Mouse (Mus musculus): ENCODE results near the gene Tiam2. TPM values are rescaled to one million over a fixed set of nuclear protein-coding genes. Genes with fewer than 3 reads are reported as not detected.
"Not testable (repeated sequence)": the region's sequence is repeated elsewhere in the genome, so short reads cannot be mapped to it uniquely, and the experiment has no call there.

Gene Tiam2
- total RNA-seq, 1 experiment from 2014 or later: 3.5 TPM

DNA sequence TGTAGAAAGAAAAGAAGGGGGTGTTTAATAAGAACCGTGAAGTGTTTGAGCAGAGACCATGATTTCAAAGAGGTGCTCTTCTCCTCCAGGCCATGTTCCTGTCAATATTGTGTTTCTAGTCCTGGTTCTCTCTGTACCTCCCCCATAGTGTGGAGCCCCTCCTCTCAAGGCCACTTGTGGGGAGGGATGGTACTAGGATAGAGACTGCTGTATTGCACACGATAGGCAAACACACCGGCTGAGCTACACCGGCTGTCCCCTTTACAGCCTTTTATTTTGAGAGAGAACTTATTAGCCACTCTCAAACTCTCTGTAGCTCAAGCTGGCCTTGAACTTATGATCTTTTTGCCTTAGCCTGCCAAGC is 11.1 kb downstream of the Tiam2 start:
- no peak for ATAC-seq (replicated peaks; ENCODE audit: low read depth, poor library complexity, severe bottlenecking)

DNA sequence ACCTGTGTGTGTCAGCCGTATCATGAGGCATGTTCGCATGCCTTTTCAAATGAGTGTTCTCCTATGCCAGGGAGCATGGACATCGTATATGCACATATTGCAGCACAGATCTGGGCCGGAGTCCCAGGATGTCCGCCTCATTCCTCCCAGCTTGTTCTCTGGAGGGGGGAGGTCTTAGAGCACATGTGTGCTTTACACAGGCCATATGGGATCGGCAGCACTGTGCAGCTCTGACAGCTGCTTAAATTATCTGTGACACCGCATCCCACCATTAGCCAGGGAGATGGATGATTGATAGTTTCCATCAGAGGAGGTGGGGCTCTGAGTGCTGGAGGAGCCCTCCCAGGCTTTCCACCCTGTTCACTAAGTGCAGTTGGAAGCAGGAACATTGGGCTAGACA is 12.4 kb downstream of the Tiam2 start:
- ATAC-seq (replicated peaks; ENCODE audit: low read depth, poor library complexity, severe bottlenecking): no peak

DNA sequence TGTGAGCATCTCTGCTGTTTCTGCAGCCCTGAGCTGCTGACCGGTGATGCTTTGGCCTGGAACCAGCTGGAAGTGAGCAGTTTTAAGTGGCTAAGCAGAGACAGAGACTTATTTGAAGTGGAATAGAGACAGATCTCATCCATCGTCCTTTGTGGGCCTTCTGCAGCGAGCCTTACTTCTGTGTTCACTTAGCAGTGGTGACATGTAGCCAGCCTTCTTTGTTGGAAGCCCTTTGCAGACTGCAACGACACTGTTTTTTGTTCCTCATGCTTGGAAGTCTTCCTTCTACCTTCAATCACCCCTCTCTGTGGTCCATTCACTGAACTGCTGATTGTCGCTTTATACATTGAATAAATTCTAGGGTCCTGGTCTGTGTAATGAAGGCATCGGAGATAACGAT is 18.5 kb downstream of the Tiam2 start:
- no peak for ATAC-seq (replicated peaks; ENCODE audit: low read depth, poor library complexity, severe bottlenecking)

DNA sequence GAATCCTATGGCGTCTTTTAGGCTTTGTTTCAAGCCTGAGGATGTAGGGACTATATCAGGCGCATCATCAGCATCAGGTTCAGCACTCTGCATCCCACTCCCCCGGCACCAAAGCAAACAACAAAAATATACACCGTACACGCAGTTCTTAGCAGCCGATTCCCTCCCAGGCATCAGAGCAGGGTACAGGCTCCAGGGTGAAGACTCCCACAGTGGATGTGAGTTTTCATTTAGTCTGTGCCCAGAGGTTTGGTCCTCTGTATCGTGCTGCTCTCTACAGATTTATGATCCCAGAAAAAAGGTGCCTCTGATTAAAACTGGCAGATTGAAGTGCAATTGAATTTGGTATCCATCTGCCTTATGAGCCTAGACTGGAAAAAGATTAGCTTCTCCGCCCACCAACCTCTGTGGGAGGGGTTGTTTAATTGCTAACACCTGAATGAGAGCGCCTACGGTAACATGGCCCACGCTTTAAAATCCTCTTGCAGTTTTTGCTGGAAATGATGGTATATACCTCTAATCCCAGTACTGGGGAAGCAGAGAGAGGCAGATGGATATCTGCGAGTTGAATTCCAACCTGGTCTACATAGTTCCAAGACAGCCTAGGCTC is 19.0 kb downstream of the Tiam2 start:
- no peak for ATAC-seq (replicated peaks; ENCODE audit: low read depth, poor library complexity, severe bottlenecking)

- no peak for ATAC-seq (replicated peaks; ENCODE audit: low read depth, poor library complexity, severe bottlenecking)
These were observed 21.4 kb downstream of the Tiam2 start for GRCm38 (mm10) chr17:3347800-3348199.

GRCm38 (mm10) chr17:3349331-3349730 is 23.0 kb downstream of the Tiam2 start:
- ATAC-seq (replicated peaks; ENCODE audit: low read depth, poor library complexity, severe bottlenecking): no peak

GRCm38 (mm10) chr17:3349939-3350338 is 23.6 kb downstream of the Tiam2 start:
- ATAC-seq (replicated peaks; ENCODE audit: low read depth, poor library complexity, severe bottlenecking): no peak

GRCm38 (mm10) chr17:3350405-3350804 is 24.0 kb downstream of the Tiam2 start:
- no peak for ATAC-seq (replicated peaks; ENCODE audit: low read depth, poor library complexity, severe bottlenecking)

GRCm38 (mm10) chr17:3351668-3352067 is 25.3 kb downstream of the Tiam2 start:
- ATAC-seq (replicated peaks; ENCODE audit: low read depth, poor library complexity, severe bottlenecking): no peak

GRCm38 (mm10) chr17:3353141-3353540 is 26.8 kb downstream of the Tiam2 start:
- ATAC-seq (replicated peaks; ENCODE audit: low read depth, poor library complexity, severe bottlenecking): not testable (repeated sequence)

GRCm38 (mm10) chr17:3354856-3355255 is 28.5 kb downstream of the Tiam2 start:
- no peak for ATAC-seq (replicated peaks; ENCODE audit: low read depth, poor library complexity, severe bottlenecking)

DNA sequence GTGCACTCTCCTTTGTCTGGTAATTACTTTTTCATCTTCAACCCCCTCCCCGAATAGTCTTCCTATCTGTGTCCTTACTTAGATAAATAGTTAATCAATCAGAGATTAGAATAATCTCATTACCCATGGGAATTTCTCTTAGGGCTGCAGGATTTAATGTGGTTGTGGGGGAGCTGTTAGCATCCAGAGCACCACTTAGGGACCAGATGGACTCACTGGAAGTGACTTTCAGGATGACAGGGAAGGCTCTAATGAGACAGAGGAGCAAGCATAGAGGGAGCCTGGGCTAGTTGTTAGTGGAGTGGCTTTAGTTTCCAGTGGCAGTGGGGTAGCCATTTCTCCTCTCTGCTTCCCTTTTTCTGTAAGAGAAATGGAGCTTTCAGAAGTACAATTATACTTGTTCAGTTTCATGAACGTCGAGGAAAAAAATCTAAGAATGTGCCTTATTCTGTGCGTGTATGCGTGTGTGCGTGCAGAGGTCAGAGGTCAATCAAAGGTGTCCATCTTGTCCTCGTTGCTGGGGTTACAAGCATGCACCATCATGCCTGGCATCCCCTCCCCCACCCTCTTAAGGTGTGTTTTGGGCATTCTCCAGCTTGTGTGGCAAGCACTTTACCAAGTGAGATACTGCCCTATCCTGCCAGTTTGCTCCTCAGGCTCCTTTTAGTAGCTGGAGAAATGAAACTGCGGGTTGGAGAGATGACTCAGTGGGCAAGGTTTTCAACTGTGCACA is 30.4 kb downstream of the Tiam2 start:
- no peak for ATAC-seq (replicated peaks; ENCODE audit: low read depth, poor library complexity, severe bottlenecking)

- ATAC-seq (replicated peaks; ENCODE audit: low read depth, poor library complexity, severe bottlenecking): no peak
These were observed 33.9 kb downstream of the Tiam2 start for GRCm38 (mm10) chr17:3360236-3360635.

GRCm38 (mm10) chr17:3361751-3362150 is 35.4 kb downstream of the Tiam2 start:
- no peak for ATAC-seq (replicated peaks; ENCODE audit: low read depth, poor library complexity, severe bottlenecking)

DNA sequence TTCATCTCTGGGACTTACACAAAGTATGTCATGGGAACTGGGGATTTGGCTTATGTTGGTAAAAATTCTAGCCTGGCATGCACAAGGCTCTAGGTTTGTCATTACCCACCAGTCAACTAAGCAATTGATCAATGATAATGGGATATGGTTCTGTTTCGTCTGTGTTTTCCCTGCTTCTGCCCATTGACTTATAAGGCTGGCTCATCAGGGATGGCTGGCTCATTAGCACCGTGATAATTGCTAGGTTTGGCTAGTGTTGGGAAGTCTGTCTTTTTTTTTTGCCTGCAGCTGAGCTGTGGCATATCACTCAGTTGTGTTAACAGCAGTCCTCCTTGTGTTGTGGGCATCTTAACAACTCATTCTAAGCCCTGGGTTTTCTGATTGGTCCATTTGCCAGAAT is 36.8 kb downstream of the Tiam2 start:
- ATAC-seq (replicated peaks; ENCODE audit: low read depth, poor library complexity, severe bottlenecking): no peak

DNA sequence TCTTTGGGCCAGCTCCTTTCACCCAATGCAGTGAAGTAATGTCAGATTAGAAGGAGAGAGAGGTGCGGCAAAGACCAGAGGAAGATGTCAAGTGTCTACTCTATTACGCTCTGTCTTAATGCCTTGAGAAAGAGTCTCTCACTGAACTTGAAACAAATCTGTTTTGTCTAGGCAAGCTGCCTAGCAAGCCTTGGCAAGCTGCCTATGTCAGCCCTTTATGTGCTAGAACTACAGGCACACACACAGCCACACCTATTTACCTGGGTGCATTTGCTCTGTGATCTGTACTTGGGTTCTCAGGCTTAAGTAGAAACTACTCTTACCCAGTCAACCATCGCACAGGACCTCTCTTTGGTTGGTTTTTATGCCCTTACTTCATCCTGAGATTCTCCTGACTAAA is 40.4 kb downstream of the Tiam2 start:
- ATAC-seq (replicated peaks; ENCODE audit: low read depth, poor library complexity, severe bottlenecking): no peak

GRCm38 (mm10) chr17:3368386-3368785 is 42.0 kb downstream of the Tiam2 start:
- no peak for ATAC-seq (replicated peaks; ENCODE audit: low read depth, poor library complexity, severe bottlenecking)

DNA sequence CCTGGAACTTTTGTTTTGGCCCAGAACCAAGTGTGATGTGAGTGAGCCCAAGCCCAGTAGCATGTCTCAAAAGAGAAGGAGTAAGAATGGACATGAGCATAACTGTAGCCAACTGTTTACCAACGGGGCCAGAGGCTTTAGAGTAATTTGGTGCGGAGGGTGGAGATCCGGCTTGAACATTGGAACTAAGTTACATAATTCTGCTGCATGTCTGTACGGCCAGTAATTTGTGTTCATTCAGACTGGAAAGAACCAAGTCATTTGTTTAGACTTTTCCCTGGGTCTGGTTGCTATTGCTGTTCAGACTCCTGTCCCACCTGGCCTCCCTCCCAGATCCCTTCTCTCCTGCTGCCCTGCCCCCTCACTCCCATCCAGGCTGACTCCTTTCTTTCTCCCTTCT is 43.3 kb downstream of the Tiam2 start:
- ATAC-seq (replicated peaks; ENCODE audit: low read depth, poor library complexity, severe bottlenecking): no peak

DNA sequence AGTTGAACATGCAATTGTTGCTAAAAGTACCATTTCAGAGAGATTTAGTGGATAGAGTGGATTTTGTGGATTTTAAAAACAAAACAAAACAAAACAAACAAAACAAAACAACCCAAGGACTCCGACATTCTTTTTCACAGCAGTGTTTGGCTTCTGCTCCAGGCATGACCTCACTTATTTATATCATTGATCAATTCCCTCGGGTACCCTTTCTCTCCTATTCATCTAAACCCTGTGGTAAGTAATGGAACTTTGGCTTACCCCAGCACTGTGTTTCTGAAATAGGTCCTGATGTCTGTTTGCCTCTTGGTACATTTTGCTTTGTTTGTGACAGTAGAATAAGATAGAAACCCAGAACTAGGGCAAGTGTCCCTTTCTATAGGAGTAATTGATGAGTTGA is 52.2 kb downstream of the Tiam2 start:
- ATAC-seq (replicated peaks; ENCODE audit: low read depth, poor library complexity, severe bottlenecking): no peak

GRCm38 (mm10) chr17:3379753-3380588 is 53.6 kb downstream of the Tiam2 start:
- ATAC-seq (replicated peaks; ENCODE audit: low read depth, poor library complexity, severe bottlenecking): no peak

DNA sequence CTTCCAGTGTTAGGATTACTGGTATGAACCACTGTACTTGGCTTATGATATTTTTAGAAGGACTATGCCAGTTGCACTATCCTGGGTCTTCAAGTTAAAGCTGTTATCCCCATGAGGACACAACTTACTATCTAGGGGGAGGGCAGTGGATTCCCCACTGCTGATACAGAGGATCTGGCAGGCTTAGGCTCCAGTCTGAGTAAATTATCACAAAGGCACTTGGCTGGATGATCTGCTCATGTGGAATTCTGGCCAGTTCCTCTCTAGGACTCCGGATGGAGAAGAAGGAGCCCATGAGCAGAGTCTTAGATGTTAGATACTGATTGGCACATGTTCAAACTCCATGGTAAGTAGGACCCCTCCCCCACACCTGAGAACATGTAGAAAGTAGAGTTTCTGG is 59.0 kb downstream of the Tiam2 start:
- ATAC-seq (replicated peaks; ENCODE audit: low read depth, poor library complexity, severe bottlenecking): no peak
